Mouse (Mus musculus) midbrain, embryonic 13.5 days (tissue): ENCODE data around the gene Rgs6. TPM values are rescaled to one million over a fixed set of nuclear protein-coding genes. Genes with fewer than 3 reads are reported as not detected.

Experiments used
- ATAC-seq: fragments of 200-750 bp; cut with Nextera tagmentation; 2 replicates; pipeline ENCODE4 v1.8.0; 2017; ENCODE audit warnings: mild to moderate bottlenecking, moderate TSS enrichment, moderate library complexity
- H3K27ac ChIP-seq: fragments of 300-500 bp; sonication (generic); 2 replicates; pipeline ENCODE4 v1.5.1; 2015; ENCODE audit warnings: inconsistent platforms, mild to moderate bottlenecking, moderate library complexity
- H3K27me3 ChIP-seq: fragments of 300-500 bp; sonication (generic); 2 replicates; pipeline ENCODE4 v1.6.1; 2015; ENCODE audit warnings: mild to moderate bottlenecking, inconsistent platforms
- H3K36me3 ChIP-seq: fragments of 300-500 bp; sonication (generic); 2 replicates; pipeline ENCODE4 v1.6.1; 2015; ENCODE audit warnings: mild to moderate bottlenecking, inconsistent platforms
- H3K4me1 ChIP-seq: fragments of 300-500 bp; sonication (generic); replicated peaks from 2 replicates; pipeline ENCODE4 v1.6.1; 2015; ENCODE audit warnings: inconsistent platforms
- H3K4me2 ChIP-seq: fragments of 300-500 bp; sonication (generic); replicated peaks from 2 replicates; pipeline ENCODE4 v1.6.1; 2015; ENCODE audit warnings: moderate library complexity, mild to moderate bottlenecking, inconsistent platforms
- H3K4me3 ChIP-seq: fragments of 300-500 bp; sonication (generic); replicated peaks from 2 replicates; pipeline ENCODE4 v1.5.1; 2015; ENCODE audit warnings: mild to moderate bottlenecking, inconsistent platforms
- H3K9ac ChIP-seq: fragments of 300-500 bp; sonication (generic); replicated peaks from 2 replicates; pipeline ENCODE4 v1.6.1; 2015; ENCODE audit warnings: mild to moderate bottlenecking, inconsistent platforms
- H3K9me3 ChIP-seq: fragments of 300-500 bp; sonication (generic); 2 replicates; pipeline ENCODE4 v1.6.1; 2016; ENCODE audit warnings: mild to moderate bottlenecking, inconsistent platforms
- WGBS: fragments of 180-500 bp; shearing (Covaris S2); methylation state at CpG from one replicate; pipeline ENCODE4 v1.1.7; 2015; 5-methylcytosine and 5-hydroxymethylcytosine counted together
- polyA plus RNA-seq: library from polyadenylated mRNA; unstranded; fragments of >200 nt; fragmentation: Nextera tagmentation; extraction: Ambion mirVana; gene quantifications from 2 replicates; pipeline ENCODE4 v1.2.1, GENCODE M21; 2015

The Rgs6 gene
- polyA plus RNA-seq, 1 experiment from 2014 or later: 11.6 TPM

- Histone ChIP-seq H3K4me2 (no peak overlapping the region), H3K27ac (no peak overlapping the region), H3K9me3 (no peaks in the 10 kb centered on the region), H3K4me3 (no peak overlapping the region), H3K36me3 (no peaks in the 10 kb centered on the region), H3K27me3 (no peaks in the 10 kb centered on the region), H3K4me1 (peaks cover 7% of the 10 kb centered on the region; the same call in 1 of the 2 replicates), H3K9ac (no peak overlapping the region)
- ATAC-seq: no peak
- 85% methylated on average over 7 of the region's 7 CpGs for WGBS
These were observed 411.4 kb downstream of the Rgs6 start for GRCm38 (mm10) chr12:82999333-83000032.

- no peaks in the 10 kb centered on the region for H3K9me3 ChIP-seq
- H3K4me2 ChIP-seq: no peak overlapping the region
- no peak overlapping the region for H3K9ac ChIP-seq
- no peak overlapping the region for H3K4me3 ChIP-seq
- ATAC-seq: no peak
- peaks cover 7% of the 10 kb centered on the region; the same call in 1 of the 2 replicates for H3K4me1 ChIP-seq
- H3K27ac ChIP-seq: no peak overlapping the region
- 87% methylated on average over 11 of the region's 11 CpGs for WGBS
- H3K27me3 ChIP-seq: no peaks in the 10 kb centered on the region
- no peaks in the 10 kb centered on the region for H3K36me3 ChIP-seq
These were observed 412.0 kb downstream of the Rgs6 start for GRCm38 (mm10) chr12:83000033-83000570.

GRCm38 (mm10) chr12:83000957-83001356 lies 412.9 kb downstream of the Rgs6 start:
- Histone ChIP-seq H3K36me3 (no peaks in the 10 kb centered on the region), H3K9me3 (no peaks in the 10 kb centered on the region), H3K27me3 (no peaks in the 10 kb centered on the region), H3K27ac (no peak overlapping the region), H3K9ac (no peak overlapping the region), H3K4me1 (peaks cover 7% of the 10 kb centered on the region; the same call in 1 of the 2 replicates), H3K4me2 (no peak overlapping the region), H3K4me3 (no peak overlapping the region)
- no peak for ATAC-seq
- 92% methylated on average over 4 of the region's 4 CpGs for WGBS

DNA sequence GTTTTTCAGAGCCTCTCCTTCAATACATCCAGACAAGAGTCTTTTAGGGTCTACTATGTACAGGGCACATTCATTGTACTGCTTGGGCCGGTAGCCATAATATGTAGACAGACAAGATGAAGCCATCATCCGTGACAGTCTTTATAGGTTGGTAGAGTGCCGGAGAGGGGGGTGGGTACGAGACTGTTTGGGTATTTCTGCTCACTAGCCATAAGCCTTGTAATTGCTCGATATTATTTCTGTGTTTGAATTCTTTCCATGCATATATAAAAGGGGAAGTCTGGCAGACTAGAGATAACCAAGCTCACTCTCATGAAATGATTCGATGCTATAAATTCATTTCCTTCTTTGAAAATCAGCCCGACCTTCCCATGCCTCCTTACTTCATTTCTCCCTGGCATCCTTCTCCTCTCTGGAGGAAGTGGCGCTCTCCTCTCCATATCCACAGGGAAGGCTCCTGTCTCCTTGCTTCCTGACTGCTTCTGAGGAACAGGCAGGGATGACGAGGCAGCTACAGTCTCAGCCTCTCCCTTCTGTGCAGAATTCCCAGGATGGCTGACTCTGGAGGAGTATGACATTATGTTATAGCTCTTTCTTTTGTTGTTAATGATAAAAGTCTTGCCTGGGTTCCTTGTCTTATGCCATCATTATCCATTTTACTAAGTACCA lies 416.1 kb downstream of the Rgs6 start:
- no peaks in the 10 kb centered on the region for H3K4me1 ChIP-seq
- no peak overlapping the region; the same call in 1 of the 2 replicates for H3K27ac ChIP-seq
- ATAC-seq: no peak
- no peak overlapping the region for H3K9ac ChIP-seq
- H3K36me3 ChIP-seq: no peaks in the 10 kb centered on the region
- H3K9me3 ChIP-seq: no peaks in the 10 kb centered on the region
- 73% methylated on average over 9 of the region's 9 CpGs for WGBS
- H3K27me3 ChIP-seq: no peaks in the 10 kb centered on the region
- H3K4me3 ChIP-seq: no peak overlapping the region
- no peak overlapping the region for H3K4me2 ChIP-seq

DNA sequence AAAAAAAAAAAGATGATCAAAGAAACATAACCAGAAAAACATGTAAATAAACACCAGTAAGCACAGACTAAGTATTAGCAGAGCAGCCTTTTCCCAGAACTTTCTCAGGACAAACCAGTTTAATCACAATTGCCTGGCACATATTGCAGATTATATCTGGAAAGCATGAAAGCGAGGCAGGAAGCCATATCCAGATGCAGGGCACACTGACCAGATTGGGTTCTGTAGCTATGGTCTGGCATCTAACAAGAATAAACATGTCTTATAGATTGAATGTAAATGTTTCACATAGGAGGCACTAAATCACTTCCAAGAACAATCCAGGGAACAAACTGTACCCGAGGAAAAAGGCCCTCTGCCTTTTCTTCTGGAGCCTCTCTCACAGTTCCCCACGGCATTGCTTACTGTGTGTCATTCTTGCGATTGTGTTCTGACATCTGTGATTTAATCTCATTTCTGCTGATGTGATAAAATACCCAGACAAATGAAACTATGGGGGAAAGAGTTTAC lies 423.0 kb downstream of the Rgs6 start:
- H3K9ac ChIP-seq: no peak overlapping the region
- no peak overlapping the region for H3K27ac ChIP-seq
- H3K36me3 ChIP-seq: no peaks in the 10 kb centered on the region
- no peak overlapping the region for H3K4me2 ChIP-seq
- WGBS: 88% methylated on average over 4 of the region's 4 CpGs
- no peaks in the 10 kb centered on the region for H3K9me3 ChIP-seq
- no peak overlapping the region for H3K4me3 ChIP-seq
- ATAC-seq: no peak
- H3K4me1 ChIP-seq: no peaks in the 10 kb centered on the region
- H3K27me3 ChIP-seq: no peaks in the 10 kb centered on the region

- no peaks in the 10 kb centered on the region for H3K27me3 ChIP-seq
- no peak overlapping the region for H3K9ac ChIP-seq
- H3K4me3 ChIP-seq: no peak overlapping the region
- H3K9me3 ChIP-seq: no peaks in the 10 kb centered on the region
- whole genome bisulfite sequencing: 71% methylated on average over 4 of the region's 4 CpGs
- H3K36me3 ChIP-seq: no peaks in the 10 kb centered on the region
- H3K4me1 ChIP-seq: no peaks in the 10 kb centered on the region
- H3K27ac ChIP-seq: no peak overlapping the region
- H3K4me2 ChIP-seq: no peak overlapping the region
- no peak for ATAC-seq
These were observed 426.0 kb downstream of the Rgs6 start for GRCm38 (mm10) chr12:83013918-83014691.

DNA sequence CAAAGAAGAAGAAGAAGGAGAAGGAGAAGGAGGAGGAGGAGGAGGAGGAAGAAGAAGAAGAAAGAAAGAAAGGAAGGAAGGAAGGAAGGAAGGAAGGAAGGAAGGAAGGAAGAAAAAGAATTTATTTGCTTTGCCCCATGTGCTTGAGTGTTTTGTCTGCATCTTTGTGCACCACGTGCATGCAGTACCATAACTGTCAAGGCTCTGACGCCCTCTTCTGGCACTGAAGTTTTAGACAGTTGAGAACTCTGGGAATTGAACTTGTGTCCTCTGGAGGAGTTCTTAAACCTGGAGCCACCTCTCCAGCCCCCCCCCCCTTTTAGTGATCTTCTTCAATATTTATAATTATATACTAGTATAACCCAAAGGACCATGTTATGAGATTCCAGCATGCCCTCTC lies 426.8 kb downstream of the Rgs6 start:
- Histone ChIP-seq H3K4me3 (no peak overlapping the region), H3K4me2 (no peak overlapping the region), H3K9ac (no peak overlapping the region), H3K9me3 (no peaks in the 10 kb centered on the region), H3K36me3 (no peaks in the 10 kb centered on the region), H3K27ac (no peak overlapping the region), H3K4me1 (no peaks in the 10 kb centered on the region), H3K27me3 (no peaks in the 10 kb centered on the region)
- WGBS: 31% methylated on average over 2 of the region's 2 CpGs
- no peak for ATAC-seq

DNA sequence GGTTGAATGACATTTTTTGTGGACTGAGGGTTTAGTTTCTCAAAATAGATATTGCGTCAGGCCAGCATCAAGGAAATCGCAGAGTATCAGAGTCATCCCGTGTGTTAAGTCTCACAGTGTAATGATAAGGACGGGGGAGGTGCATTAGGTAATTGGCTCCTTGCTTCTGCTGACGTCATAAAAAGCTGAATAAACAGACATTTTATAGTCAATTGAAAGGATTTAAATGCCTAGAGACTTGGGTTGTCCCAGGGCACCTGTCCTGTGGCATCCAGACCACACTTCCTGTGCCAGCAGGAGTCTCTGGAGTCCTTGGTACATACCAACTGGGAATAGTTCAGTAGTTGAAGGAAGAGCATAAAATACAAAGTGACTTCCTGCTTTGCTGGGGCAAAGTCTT lies 427.3 kb downstream of the Rgs6 start:
- H3K9me3 ChIP-seq: no peaks in the 10 kb centered on the region
- ATAC-seq: no peak
- no peaks in the 10 kb centered on the region for H3K36me3 ChIP-seq
- H3K27ac ChIP-seq: no peak overlapping the region
- H3K4me1 ChIP-seq: no peaks in the 10 kb centered on the region
- no peak overlapping the region for H3K4me2 ChIP-seq
- H3K4me3 ChIP-seq: no peak overlapping the region
- no peak overlapping the region for H3K9ac ChIP-seq
- no peaks in the 10 kb centered on the region for H3K27me3 ChIP-seq
- 72% methylated on average over 5 of the region's 5 CpGs for WGBS

DNA sequence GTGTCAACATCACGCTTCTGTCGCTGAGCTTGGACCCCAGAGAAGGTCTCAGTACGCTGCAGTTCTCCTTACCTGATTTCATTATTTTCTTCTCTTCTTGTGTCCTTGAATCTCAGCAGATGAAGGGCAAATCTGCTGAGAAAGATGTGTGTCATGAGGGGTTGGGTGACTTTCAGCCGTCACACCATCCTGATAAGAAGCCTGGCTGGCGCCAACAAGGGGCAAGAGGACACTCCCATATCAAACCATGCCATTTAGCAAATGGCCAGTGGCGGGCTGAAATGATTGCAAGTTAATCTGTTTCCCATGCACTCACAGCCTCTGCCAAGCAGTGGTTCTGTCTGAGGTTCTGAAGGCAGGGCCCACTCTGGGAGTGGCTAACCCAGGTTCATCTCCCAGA lies 428.4 kb downstream of the Rgs6 start:
- no peak for ATAC-seq
- Histone ChIP-seq H3K9me3 (no peaks in the 10 kb centered on the region), H3K4me2 (no peak overlapping the region), H3K27ac (no peak overlapping the region), H3K27me3 (no peaks in the 10 kb centered on the region), H3K4me3 (no peak overlapping the region), H3K36me3 (no peaks in the 10 kb centered on the region), H3K9ac (no peak overlapping the region), H3K4me1 (no peaks in the 10 kb centered on the region)
- 88% methylated on average over 6 of the region's 6 CpGs for WGBS

GRCm38 (mm10) chr12:83018005-83018404 lies 429.9 kb downstream of the Rgs6 start:
- Histone ChIP-seq H3K36me3 (no peaks in the 10 kb centered on the region), H3K4me2 (no peak overlapping the region), H3K4me1 (no peaks in the 10 kb centered on the region), H3K9ac (no peak overlapping the region), H3K27ac (no peak overlapping the region), H3K27me3 (no peaks in the 10 kb centered on the region), H3K9me3 (no peaks in the 10 kb centered on the region), H3K4me3 (no peak overlapping the region)
- 14% methylated on average over 3 of the region's 3 CpGs for WGBS
- no peak for ATAC-seq

- no peak overlapping the region for H3K4me3 ChIP-seq
- H3K4me2 ChIP-seq: no peak overlapping the region
- H3K36me3 ChIP-seq: no peaks in the 10 kb centered on the region
- no peaks in the 10 kb centered on the region for H3K27me3 ChIP-seq
- no peak overlapping the region for H3K27ac ChIP-seq
- no peaks in the 10 kb centered on the region for H3K9me3 ChIP-seq
- H3K4me1 ChIP-seq: peaks cover 10% of the 10 kb centered on the region; the same call in 1 of the 2 replicates
- no peak overlapping the region for H3K9ac ChIP-seq
- 39% methylated on average over 3 of the region's 3 CpGs for WGBS
- ATAC-seq: no peak
These were observed 438.9 kb downstream of the Rgs6 start for GRCm38 (mm10) chr12:83026985-83027384.
